Mouse (Mus musculus) 3134 (cell line): ENCODE results near the gene 1700012B09Rik.

Experiments
- DNase-seq: peaks from one replicate; pipeline ENCODE4 v3.0.0-alpha.2; 2011; ENCODE audit warnings: low spot score; ENCODE audit not compliant: insufficient read length; ENCODE audit errors: extremely low read depth

1700012B09Rik gene

GRCm38 (mm10) chr9:14739498-14740150 is 31.2 kb downstream of the 1700012B09Rik start:
- DNase-seq: no peak

- DNase-seq: no peak
Measured at GRCm38 (mm10) chr9:14730941-14731541, 39.8 kb downstream of the 1700012B09Rik start.

DNA sequence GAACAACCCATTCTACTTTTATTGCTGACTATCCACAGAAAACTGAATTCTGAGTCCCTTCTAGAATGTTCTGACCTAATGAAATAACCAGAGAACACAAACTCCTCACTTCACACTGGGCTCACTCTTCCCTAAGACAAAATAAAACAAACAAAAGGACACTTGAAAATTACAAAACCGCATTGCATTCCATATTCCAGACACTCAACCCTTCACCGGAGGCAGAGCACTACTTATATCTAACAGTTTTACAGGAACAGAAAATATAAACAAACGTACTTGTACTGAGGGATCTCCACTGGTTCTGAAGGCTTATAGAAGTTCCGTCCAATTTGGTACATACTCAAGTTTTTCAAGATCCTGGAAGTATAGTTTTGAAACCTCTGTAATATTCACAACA is 42.5 kb downstream of the 1700012B09Rik start:
- no peak for DNase-seq

GRCm38 (mm10) chr9:14726629-14727028 is 44.2 kb downstream of the 1700012B09Rik start:
- no peak for DNase-seq

GRCm38 (mm10) chr9:14726005-14726404 is 44.8 kb downstream of the 1700012B09Rik start:
- DNase-seq: no peak

DNA sequence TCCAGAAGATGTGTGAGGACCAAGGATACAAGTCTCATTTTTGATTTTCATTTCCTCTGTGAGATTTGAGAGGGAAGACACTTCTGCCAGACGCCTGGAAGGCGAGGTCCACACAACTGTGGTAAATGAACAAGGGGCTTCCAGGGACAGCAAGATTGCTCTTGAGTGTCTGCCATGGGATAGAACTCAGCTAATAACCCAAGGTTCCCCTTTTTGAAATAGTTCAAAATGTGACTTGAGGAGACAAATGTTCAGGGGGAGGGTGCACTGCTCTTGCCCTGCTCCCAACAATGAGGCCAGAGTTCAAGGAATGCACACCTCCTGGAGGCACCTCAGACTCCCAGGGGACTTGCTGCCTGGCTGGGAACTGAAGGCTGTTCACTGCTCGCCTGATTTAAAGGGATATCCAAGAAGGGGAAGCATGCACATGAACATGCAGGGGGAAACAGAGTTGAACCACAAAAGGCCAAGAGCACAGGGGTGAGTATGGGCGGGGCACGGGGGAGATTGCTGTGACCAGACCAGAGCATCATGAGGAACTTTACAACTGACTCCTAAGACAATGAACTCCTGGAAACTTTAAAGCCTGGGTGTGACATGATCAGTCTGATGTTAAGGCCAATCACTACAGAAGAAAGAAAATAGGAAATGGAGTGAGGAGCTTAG is 45.9 kb downstream of the 1700012B09Rik start:
- DNase-seq: no peak

DNA sequence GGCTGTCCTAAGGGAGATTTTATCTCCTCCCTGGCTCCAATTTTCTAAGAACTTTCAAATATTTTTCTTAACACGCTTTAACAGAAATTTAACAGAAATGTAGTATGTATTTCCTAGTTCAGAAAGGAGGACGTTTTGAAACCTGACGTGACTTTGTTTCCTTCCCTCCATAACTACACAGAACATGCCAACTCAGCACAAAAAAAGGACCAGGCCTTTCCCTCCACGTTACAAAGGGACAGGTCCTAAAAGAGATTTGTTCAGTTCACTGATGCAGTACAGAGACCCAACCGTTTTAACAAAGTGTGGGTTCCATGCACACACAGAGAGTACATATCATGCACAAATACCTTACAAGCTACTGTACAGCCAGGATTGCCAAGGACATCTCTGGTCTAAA is 49.2 kb downstream of the 1700012B09Rik start:
- DNase-seq: no peak

- DNase-seq: no peak
Measured at GRCm38 (mm10) chr9:14720384-14720783, 50.4 kb downstream of the 1700012B09Rik start.

DNA sequence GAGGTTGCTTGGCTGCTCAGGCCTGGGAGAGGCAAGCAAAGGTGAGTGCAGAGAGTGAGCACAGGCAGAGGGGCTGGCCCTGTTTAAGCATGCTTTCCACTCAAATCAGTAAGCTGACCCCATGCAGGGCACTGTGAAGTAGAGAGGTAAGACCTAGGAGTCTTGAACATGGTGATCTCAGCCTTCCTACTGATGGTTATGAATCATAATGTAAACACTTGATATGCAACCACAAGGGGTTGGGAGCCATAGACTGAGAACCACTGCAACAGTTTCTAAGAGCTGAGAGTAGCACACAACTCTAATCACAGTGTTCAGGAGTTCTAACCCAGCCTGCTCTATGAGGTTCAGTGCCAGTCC is 52.5 kb downstream of the 1700012B09Rik start:
- peak; percentile 25 for DNase-seq

DNA sequence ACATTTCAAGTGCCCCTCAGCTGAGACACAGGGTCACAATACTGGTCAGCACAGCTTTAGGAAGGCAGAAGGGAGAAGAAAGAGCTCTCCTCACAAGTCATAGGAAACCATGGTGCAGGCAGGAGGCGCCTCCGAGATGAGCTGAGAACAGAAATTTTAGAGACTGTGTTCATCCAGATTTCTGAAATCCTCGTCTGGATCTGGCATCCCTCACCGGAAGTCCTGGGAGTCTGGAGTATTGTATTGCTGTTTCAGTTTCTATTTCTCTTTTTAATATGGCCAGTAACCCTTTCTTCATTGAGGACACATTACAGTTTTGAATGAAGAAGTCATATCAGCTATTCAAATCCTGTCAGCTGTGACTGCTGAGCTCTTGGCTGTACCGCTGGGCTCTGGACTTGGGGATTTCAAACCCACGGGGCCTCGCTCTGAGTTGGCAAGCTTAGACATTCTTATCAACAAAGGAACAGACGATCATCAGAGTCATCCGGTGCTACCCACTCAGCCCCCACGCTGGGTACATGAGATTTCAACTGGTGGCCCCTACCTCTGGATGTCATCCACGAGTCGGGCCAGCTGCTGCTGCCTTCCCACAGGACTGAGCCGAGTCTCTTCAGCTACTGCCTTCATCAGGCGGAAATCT is 53.0 kb downstream of the 1700012B09Rik start:
- DNase-seq: no peak

GRCm38 (mm10) chr9:14715258-14715657 is 55.6 kb downstream of the 1700012B09Rik start:
- no peak for DNase-seq

DNA sequence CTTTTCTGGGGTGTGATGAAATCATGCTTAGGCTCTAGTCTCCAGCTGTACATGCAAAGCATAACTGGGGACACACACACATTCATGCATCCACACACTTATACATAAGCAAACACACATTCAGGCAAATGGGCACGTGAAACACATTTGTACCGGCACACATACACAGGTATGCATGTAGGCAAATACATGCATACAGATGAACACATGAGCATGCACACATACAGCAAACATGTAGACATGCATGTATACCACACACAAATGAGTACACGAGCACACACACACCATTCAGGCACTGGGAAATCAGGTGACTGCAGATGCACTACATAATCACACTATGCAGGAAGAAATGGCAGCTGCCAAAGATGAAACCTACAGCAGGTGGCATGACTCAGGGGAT is 59.9 kb downstream of the 1700012B09Rik start:
- no peak for DNase-seq
